Mouse (Mus musculus) hindbrain, embryonic 11.5 days (tissue): ENCODE results near the gene Clps. TPM values are rescaled to one million over a fixed set of nuclear protein-coding genes. Genes with fewer than 3 reads are reported as not detected.

Source experiments
- ATAC-seq: fragments of 200-750 bp; cut with Nextera tagmentation; 2 replicates; pipeline ENCODE4 v1.8.0; 2017; ENCODE audit warnings: mild to moderate bottlenecking, moderate TSS enrichment, moderate library complexity; ENCODE audit not compliant: low FRiP score
- DNase-seq: peaks from one replicate; pipeline ENCODE4 v3.0.0-alpha.2; 2015; ENCODE audit warnings: low spot score
- H3K27ac ChIP-seq: fragments of 300-500 bp; sonication (generic); 2 replicates; pipeline ENCODE4 v1.5.1; 2014; ENCODE audit warnings: mild to moderate bottlenecking, low read depth, low read length
- H3K27me3 ChIP-seq: fragments of 300-500 bp; sonication (generic); 2 replicates; pipeline ENCODE4 v1.6.1; 2014; ENCODE audit warnings: mild to moderate bottlenecking, low read length, moderate library complexity, mixed read lengths; ENCODE audit not compliant: control insufficient read depth, insufficient read depth
- H3K36me3 ChIP-seq: fragments of 300-500 bp; sonication (generic); 2 replicates; pipeline ENCODE4 v1.6.1; 2014; ENCODE audit warnings: mild to moderate bottlenecking, low read length, moderate library complexity, mixed read lengths; ENCODE audit not compliant: control insufficient read depth, insufficient read depth
- H3K4me1 ChIP-seq: fragments of 300-500 bp; sonication (generic); replicated peaks from 2 replicates; pipeline ENCODE4 v1.6.1; 2014; ENCODE audit warnings: low read length, mixed read lengths; ENCODE audit not compliant: control insufficient read depth, insufficient read depth
- H3K4me2 ChIP-seq: fragments of 300-500 bp; sonication (generic); replicated peaks from 2 replicates; pipeline ENCODE4 v1.6.1; 2014; ENCODE audit warnings: mild to moderate bottlenecking, low read depth, low read length
- H3K4me3 ChIP-seq: fragments of 300-500 bp; sonication (generic); 2 replicates; pipeline ENCODE4 v1.5.1; 2014; ENCODE audit warnings: low read depth, low read length
- H3K9ac ChIP-seq: fragments of 300-500 bp; sonication (generic); 2 replicates; pipeline ENCODE4 v1.6.1; 2014; ENCODE audit warnings: low read depth, low read length
- H3K9me3 ChIP-seq: fragments of 300-500 bp; sonication (generic); 2 replicates; pipeline ENCODE4 v1.6.1; 2016; ENCODE audit warnings: low read length; ENCODE audit not compliant: control insufficient read depth
- WGBS: fragments of 180-500 bp; shearing (Covaris S2); extraction: QIAGEN DNeasy Blood & Tissue Kit; methylation state at CpG from one replicate; pipeline ENCODE4 v1.1.7; 2014; 5-methylcytosine and 5-hydroxymethylcytosine counted together
- polyA plus RNA-seq: library from polyadenylated mRNA; unstranded; fragments of >200 nt; fragmentation: Nextera tagmentation; extraction: Ambion mirVana; gene quantifications from 2 replicates; pipeline ENCODE4 v1.2.1, GENCODE M21; 2014

The Clps gene
- polyA plus RNA-seq, 1 experiment from 2014 or later: not detected

GRCm38 (mm10) chr17:28517956-28518614 lies 42.5 kb downstream of the Clps start:
- H3K4me2 ChIP-seq: peak overlapping the region; percentile 86
- whole genome bisulfite sequencing: under 1% methylated on average over 44 of the region's 46 CpGs
- peaks cover 9% of the 10 kb centered on the region; the same call in 1 of the 2 replicates for H3K27me3 ChIP-seq
- H3K4me3 ChIP-seq: peak overlapping the region; percentile 44
- H3K9me3 ChIP-seq: no peaks in the 10 kb centered on the region
- ATAC-seq (peak; percentile 46), DNase-seq (peak; percentile 62)
- H3K27ac ChIP-seq: no peak overlapping the region
- no peaks in the 10 kb centered on the region for H3K36me3 ChIP-seq
- H3K4me1 ChIP-seq: 0 out of 2 replicates have a peak, but pooled peaks cover 2% of the 10 kb centered on the region
- H3K9ac ChIP-seq: peak overlapping the region; percentile 73

- 0 out of 2 replicates have a peak, but pooled peaks cover 2% of the 10 kb centered on the region for H3K4me1 ChIP-seq
- peak within 1 kb of the TSS; percentile 73 for H3K9ac ChIP-seq
- 4% methylated on average over 16 of the region's 16 CpGs for WGBS
- H3K36me3 ChIP-seq: no peaks in the 10 kb centered on the region
- H3K27ac ChIP-seq: no peak within 1 kb of the TSS
- ATAC-seq: peak; percentile 48
- H3K4me2 ChIP-seq: peak within 1 kb of the TSS; percentile 86
- peaks cover 9% of the 10 kb centered on the region; the same call in 1 of the 2 replicates for H3K27me3 ChIP-seq
- peak; percentile 65 for DNase-seq
- H3K9me3 ChIP-seq: no peaks in the 10 kb centered on the region
- peak within 1 kb of the TSS; percentile 44 for H3K4me3 ChIP-seq
Observed at GRCm38 (mm10) chr17:28517441-28517955, 43.1 kb downstream of the Clps start, which contains the start of gene Fkbp5. Fkbp5 (minus strand) TSS chr17:28517527.

GRCm38 (mm10) chr17:28516881-28517280 lies 43.7 kb downstream of the Clps start:
- WGBS: 70% methylated on average over 4 of the region's 4 CpGs
- Histone ChIP-seq H3K9me3 (no peaks in the 10 kb centered on the region), H3K9ac (no peak overlapping the region), H3K4me3 (no peak overlapping the region), H3K4me2 (no peak overlapping the region), H3K36me3 (no peaks in the 10 kb centered on the region), H3K27ac (no peak overlapping the region), H3K27me3 (peaks cover 7% of the 10 kb centered on the region; the same call in 1 of the 2 replicates), H3K4me1 (0 out of 2 replicates have a peak, but pooled peaks cover 2% of the 10 kb centered on the region)
- no peak for ATAC-seq
- DNase-seq: no peak

GRCm38 (mm10) chr17:28515431-28516341 lies 44.9 kb downstream of the Clps start:
- Histone ChIP-seq H3K4me1 (peaks cover 2% of the 10 kb centered on the region; the same call in 1 of the 2 replicates), H3K4me3 (no peak overlapping the region), H3K9me3 (no peaks in the 10 kb centered on the region), H3K27me3 (peaks cover 4% of the 10 kb centered on the region; the same call in 1 of the 2 replicates), H3K9ac (no peak overlapping the region), H3K4me2 (no peak overlapping the region), H3K36me3 (no peaks in the 10 kb centered on the region), H3K27ac (no peak overlapping the region)
- WGBS: 63% methylated on average over 10 of the region's 10 CpGs
- no peak for ATAC-seq
- DNase-seq: no peak

GRCm38 (mm10) chr17:28514555-28514954 lies 46.0 kb downstream of the Clps start:
- H3K27me3 ChIP-seq: peaks cover 4% of the 10 kb centered on the region; the same call in 1 of the 2 replicates
- no peak overlapping the region for H3K27ac ChIP-seq
- no peaks in the 10 kb centered on the region for H3K36me3 ChIP-seq
- no peaks in the 10 kb centered on the region for H3K9me3 ChIP-seq
- DNase-seq: no peak
- ATAC-seq: no peak
- H3K4me1 ChIP-seq: peaks cover 2% of the 10 kb centered on the region; the same call in 1 of the 2 replicates
- H3K4me3 ChIP-seq: no peak overlapping the region
- no peak overlapping the region for H3K9ac ChIP-seq
- H3K4me2 ChIP-seq: no peak overlapping the region
- WGBS: 67% methylated on average over 5 of the region's 5 CpGs

- no peak overlapping the region for H3K9ac ChIP-seq
- H3K36me3 ChIP-seq: no peaks in the 10 kb centered on the region
- ATAC-seq (no peak), DNase-seq (no peak)
- H3K4me2 ChIP-seq: no peak overlapping the region
- peaks cover 4% of the 10 kb centered on the region; the same call in 1 of the 2 replicates for H3K27me3 ChIP-seq
- no peaks in the 10 kb centered on the region for H3K9me3 ChIP-seq
- no peak overlapping the region for H3K27ac ChIP-seq
- WGBS: 57% methylated on average over 7 of the region's 7 CpGs
- H3K4me3 ChIP-seq: no peak overlapping the region
- peaks cover 2% of the 10 kb centered on the region; the same call in 1 of the 2 replicates for H3K4me1 ChIP-seq
Observed at GRCm38 (mm10) chr17:28513844-28514243, 46.7 kb downstream of the Clps start.

GRCm38 (mm10) chr17:28513337-28513736 lies 47.2 kb downstream of the Clps start:
- Histone ChIP-seq H3K27me3 (peaks cover 2% of the 10 kb centered on the region; the same call in 1 of the 2 replicates), H3K9me3 (no peaks in the 10 kb centered on the region), H3K4me1 (peaks cover under 1% of the 10 kb centered on the region; the same call in 1 of the 2 replicates), H3K36me3 (no peaks in the 10 kb centered on the region), H3K27ac (no peak overlapping the region), H3K4me3 (no peak overlapping the region), H3K9ac (no peak overlapping the region), H3K4me2 (no peak overlapping the region)
- WGBS: 88% methylated on average over 1 of the region's 1 CpGs
- ATAC-seq: no peak
- no peak for DNase-seq

GRCm38 (mm10) chr17:28512696-28513095 lies 47.9 kb downstream of the Clps start:
- Histone ChIP-seq H3K36me3 (no peaks in the 10 kb centered on the region), H3K4me2 (no peak overlapping the region), H3K4me1 (no peaks in the 10 kb centered on the region; the same call in 1 of the 2 replicates), H3K9me3 (no peaks in the 10 kb centered on the region), H3K4me3 (no peak overlapping the region), H3K9ac (no peak overlapping the region), H3K27ac (no peak overlapping the region), H3K27me3 (peaks cover under 1% of the 10 kb centered on the region; the same call in 1 of the 2 replicates)
- ATAC-seq: no peak
- no peak for DNase-seq
- 53% methylated on average over 6 of the region's 6 CpGs for WGBS
